Mouse (Mus musculus): ENCODE data around the gene Crybg3.

DNA sequence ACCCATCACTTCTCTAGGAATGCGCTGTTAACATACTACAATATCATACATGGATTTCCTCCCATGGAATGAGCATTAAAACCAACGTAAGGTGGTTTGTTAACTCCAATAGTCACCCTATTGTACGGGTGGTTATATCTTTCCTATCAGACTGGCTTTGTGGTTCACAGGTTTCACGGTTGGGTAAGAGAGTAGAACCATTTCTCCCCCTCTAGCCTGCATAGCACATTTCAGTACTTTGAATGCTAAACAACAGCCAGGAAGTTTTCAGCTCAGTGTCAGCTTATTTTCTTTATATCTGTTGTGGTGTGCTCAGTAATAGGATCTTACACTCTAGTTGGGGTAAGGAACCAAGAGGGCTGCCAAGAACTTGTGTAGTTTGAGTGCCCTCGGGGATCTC is 149.0 kb downstream of the Crybg3 start:
- no peak for TF ChIP-seq CTCF (IDR thresholded peaks at IDR 0.05; ENCODE audit: low read depth)
- no peak for TF ChIP-seq EP300 (optimal IDR thresholded peaks at IDR 0.05)
